Mouse (Mus musculus): ENCODE results near the gene Fam183b. TPM values are rescaled to one million over a fixed set of nuclear protein-coding genes. Genes with fewer than 3 reads are reported as not detected.

Fam183b gene
- polyA plus RNA-seq, 1 experiment from 2014 or later = 1.4 TPM

Other genes starting within 250 kb of the Fam183b start
- gene Olfr328, start 246.3 kb downstream of the Fam183b start, polyA plus RNA-seq (2016; fragmentation: Nextera tagmentation; extraction: Ambion mirVana) = 0.05 TPM in 2 replicates
- not detected in 2 replicates for gene Olfr224, start 231.4 kb downstream of the Fam183b start, polyA plus RNA-seq (2016; fragmentation: Nextera tagmentation; extraction: Ambion mirVana)
- not detected in 2 replicates for gene Olfr325, start 224.2 kb downstream of the Fam183b start, polyA plus RNA-seq (2016; fragmentation: Nextera tagmentation; extraction: Ambion mirVana)
- not detected in 2 replicates for gene Olfr324, start 206.8 kb downstream of the Fam183b start, polyA plus RNA-seq (2016; fragmentation: Nextera tagmentation; extraction: Ambion mirVana)
- gene 2210407C18Rik, start 185.9 kb downstream of the Fam183b start, polyA plus RNA-seq (2016; fragmentation: Nextera tagmentation; extraction: Ambion mirVana) = not detected in 2 replicates
- not detected in 2 replicates for gene Olfr323, start 171.5 kb downstream of the Fam183b start, polyA plus RNA-seq (2016; fragmentation: Nextera tagmentation; extraction: Ambion mirVana)
- gene Trim58, start 161.5 kb downstream of the Fam183b start, polyA plus RNA-seq (2016; fragmentation: Nextera tagmentation; extraction: Ambion mirVana) = 0.54 and 0.62 TPM in 2 replicates
- 0.05 TPM in 1 of 2 replicates, not detected in the other for gene Olfr322, start 143.2 kb downstream of the Fam183b start, polyA plus RNA-seq (2016; fragmentation: Nextera tagmentation; extraction: Ambion mirVana)
- gene Olfr320, start 120.9 kb downstream of the Fam183b start, polyA plus RNA-seq (2016; fragmentation: Nextera tagmentation; extraction: Ambion mirVana) = not detected in 2 replicates
- gene Olfr319, start 102.8 kb downstream of the Fam183b start, polyA plus RNA-seq (2016; fragmentation: Nextera tagmentation; extraction: Ambion mirVana) = not detected in 2 replicates
- not detected in 2 replicates for gene Olfr318, start 77.9 kb downstream of the Fam183b start, polyA plus RNA-seq (2016; fragmentation: Nextera tagmentation; extraction: Ambion mirVana)
- not detected in 2 replicates for gene Olfr317, start 62.7 kb downstream of the Fam183b start, polyA plus RNA-seq (2016; fragmentation: Nextera tagmentation; extraction: Ambion mirVana)
- gene Olfr316, start 49.2 kb downstream of the Fam183b start, polyA plus RNA-seq (2016; fragmentation: Nextera tagmentation; extraction: Ambion mirVana) = not detected in 2 replicates
- not detected in 2 replicates for gene Olfr315, start 28.8 kb downstream of the Fam183b start, polyA plus RNA-seq (2016; fragmentation: Nextera tagmentation; extraction: Ambion mirVana)
- not detected in 2 replicates for gene Olfr314, start 19.0 kb downstream of the Fam183b start, polyA plus RNA-seq (2016; fragmentation: Nextera tagmentation; extraction: Ambion mirVana)
- gene Olfr313, start 13.0 kb upstream of the Fam183b start, polyA plus RNA-seq (2016; fragmentation: Nextera tagmentation; extraction: Ambion mirVana) = not detected in 2 replicates
- not detected in 2 replicates for gene Olfr312, start 27.3 kb upstream of the Fam183b start, polyA plus RNA-seq (2016; fragmentation: Nextera tagmentation; extraction: Ambion mirVana)
- gene Olfr311, start 37.3 kb upstream of the Fam183b start, polyA plus RNA-seq (2016; fragmentation: Nextera tagmentation; extraction: Ambion mirVana) = not detected in 2 replicates
- 8.7 and 9.1 TPM in 2 replicates for gene Gm12258, start 45.2 kb upstream of the Fam183b start, polyA plus RNA-seq (2016; fragmentation: Nextera tagmentation; extraction: Ambion mirVana)
- 10.6 and 10.8 TPM in 2 replicates for gene 2810021J22Rik, start 65.3 kb upstream of the Fam183b start, polyA plus RNA-seq (2016; fragmentation: Nextera tagmentation; extraction: Ambion mirVana)
- gene Zfp39, start 102.3 kb upstream of the Fam183b start, polyA plus RNA-seq (2016; fragmentation: Nextera tagmentation; extraction: Ambion mirVana) = 5.7 and 6.3 TPM in 2 replicates
- not detected in 2 replicates for gene Btnl10, start 115.9 kb upstream of the Fam183b start, polyA plus RNA-seq (2016; fragmentation: Nextera tagmentation; extraction: Ambion mirVana)
- gene Rnf187, start 137.0 kb upstream of the Fam183b start, polyA plus RNA-seq (2016; fragmentation: Nextera tagmentation; extraction: Ambion mirVana) = 255 and 258 TPM in 2 replicates
- gene Hist3h2ba, start 147.0 kb upstream of the Fam183b start, polyA plus RNA-seq (2016; fragmentation: Nextera tagmentation; extraction: Ambion mirVana) = 23.0 and 25.0 TPM in 2 replicates
- gene Hist3h2a, start 152.7 kb upstream of the Fam183b start, polyA plus RNA-seq (2016; fragmentation: Nextera tagmentation; extraction: Ambion mirVana) = 17.8 and 19.0 TPM in 2 replicates
- gene Trim17, start 152.7 kb upstream of the Fam183b start, polyA plus RNA-seq (2016; fragmentation: Nextera tagmentation; extraction: Ambion mirVana) = 0.19 and 0.40 TPM in 2 replicates
- 19.0 and 19.1 TPM in 2 replicates for gene Trim11, start 176.1 kb upstream of the Fam183b start, polyA plus RNA-seq (2016; fragmentation: Nextera tagmentation; extraction: Ambion mirVana)